31 mouse cellular contexts compared by ENCODE assay signal in the genomic region with DNA sequence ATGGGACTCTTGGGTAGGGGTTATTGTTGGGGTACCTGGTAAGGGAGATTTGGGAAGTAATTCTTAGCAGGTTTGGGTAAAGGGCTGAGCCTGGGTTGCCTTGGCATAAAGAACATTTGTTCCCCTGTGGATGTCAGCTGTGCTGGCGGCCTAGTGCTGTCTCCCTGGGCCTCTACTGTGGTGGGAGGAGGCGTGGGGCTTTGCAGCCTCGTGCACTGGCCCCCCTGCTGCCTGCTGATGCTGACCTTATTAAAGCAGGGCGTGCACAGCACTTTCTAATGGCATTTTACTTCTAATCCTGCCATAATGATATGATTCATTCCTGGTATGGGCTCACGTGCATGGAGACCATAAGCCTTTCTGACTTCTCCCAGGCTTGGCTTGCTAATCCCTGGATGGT. TPM values are rescaled to one million over a fixed set of nuclear protein-coding genes. Genes with fewer than 3 reads are reported as not detected.
DNase-seq lines count a peak whose midpoint lies in the region; ATAC-seq and TF ChIP-seq lines count a peak whose summit lies in the region.
"Had no signal": no experiment of that assay in that cellular context is flagged by ENCODE, and none has a peak within 500 bp of the region (broad histone marks: within the 10 kb centered on the region; RNA-seq: fewer than 3 reads in every experiment).

No protein-coding gene starts in this region.

- no peak overlapping the region for H3K9ac ChIP-seq in forebrain, postnatal 0 days
- no peak overlapping the region for H3K9ac ChIP-seq in midbrain, embryonic 11.5 days (ENCODE audit: low read length)
- H3K9ac ChIP-seq in midbrain, embryonic 16.5 days (ENCODE audit: low read depth, low read length): no peak overlapping the region
- no peak overlapping the region for H3K9ac ChIP-seq in midbrain, embryonic 14.5 days (replicated peaks; ENCODE audit: low read length)
- H3K9ac ChIP-seq: embryonic facial prominence, embryonic 13.5 days; heart, embryonic 12.5 days; liver, embryonic 14.5 days; neural tube, embryonic 12.5 days had no signal

- no peak for DNase-seq in forebrain, embryonic 10.5 days (ENCODE audit: extremely low spot score, low spot score)
- DNase-seq in forebrain, postnatal 0 days: no peak
- peak; percentile 23 for DNase-seq in midbrain, embryonic 11.5 days (ENCODE audit: low spot score, missing footprints)
- peak; percentile 33 for DNase-seq in midbrain, embryonic 14.5 days
- peak; percentile 40 for DNase-seq in retina, postnatal 7 days (ENCODE audit: low read depth, low spot score)
- DNase-seq in kidney, adult 2 months: no peak
- no peak for DNase-seq in neural tube, embryonic 10.5 days (ENCODE audit: extremely low spot score, low spot score)
- DNase-seq: adrenal gland, postnatal 10 days; cerebellum, adult 11-12 months; cerebellum, adult 9-11 months; embryo, embryonic 11 days; heart, adult 2 months; heart, postnatal 4 days; kidney, adult 18-20 months; kidney, postnatal 36 days; liver; lung, adult 2 months; lung, postnatal 10 days; right cerebral cortex, adult 18-20 months; spleen, adult 18-20 months; thymus, adult 18-20 months; thymus, postnatal 25 days had no signal

- no peaks in the 10 kb centered on the region for H3K27me3 ChIP-seq in forebrain, embryonic 10.5 days (ENCODE audit: poor library complexity, severe bottlenecking)
- H3K27me3 ChIP-seq in forebrain, postnatal 0 days (ENCODE audit: insufficient read depth, low read length): no peaks in the 10 kb centered on the region
- H3K27me3 ChIP-seq in midbrain, embryonic 11.5 days (ENCODE audit: control insufficient read depth, insufficient read depth, low read length): no peaks in the 10 kb centered on the region
- no peaks in the 10 kb centered on the region for H3K27me3 ChIP-seq in midbrain, embryonic 16.5 days (ENCODE audit: control insufficient read depth, insufficient read depth, low read depth, low read length)
- no peaks in the 10 kb centered on the region for H3K27me3 ChIP-seq in midbrain, embryonic 14.5 days (ENCODE audit: control insufficient read depth, insufficient read depth, low read length)
- no peaks in the 10 kb centered on the region for H3K27me3 ChIP-seq in kidney, adult 2 months (replicated peaks; ENCODE audit: control insufficient read depth, insufficient read depth, low read length)
- H3K27me3 ChIP-seq: embryonic facial prominence, embryonic 13.5 days; heart, embryonic 12.5 days; neural tube, embryonic 12.5 days had no signal

- no peak overlapping the region for H3K4me2 ChIP-seq in forebrain, postnatal 0 days (ENCODE audit: low read depth)
- H3K4me2 ChIP-seq in midbrain, embryonic 11.5 days: no peak overlapping the region
- H3K4me2 ChIP-seq in midbrain, embryonic 16.5 days (ENCODE audit: low read length): no peak overlapping the region
- H3K4me2 ChIP-seq in midbrain, embryonic 14.5 days (ENCODE audit: low read length): no peak overlapping the region
- H3K4me2 ChIP-seq: embryonic facial prominence, embryonic 13.5 days; heart, embryonic 12.5 days; neural tube, embryonic 12.5 days had no signal

- ATAC-seq in forebrain, postnatal 0 days: no peak
- ATAC-seq in midbrain, embryonic 11.5 days (ENCODE audit: low FRiP score): peak; percentile 55; the same call in 1 of the 2 replicates
- ATAC-seq in midbrain, embryonic 16.5 days: no peak; the same call in 1 of the 2 replicates
- 0 out of 2 replicates have a peak, but pooled peaks have one; percentile 34 for ATAC-seq in midbrain, embryonic 14.5 days (ENCODE audit: low FRiP score, low TSS enrichment)
- ATAC-seq: forebrain, embryonic 16.5 days had no signal

- whole genome bisulfite sequencing in forebrain, embryonic 10.5 days: 46% methylated on average over 5 of the region's 5 CpGs
- 37% methylated on average over 5 of the region's 5 CpGs for WGBS in forebrain, postnatal 0 days
- 42% methylated on average over 5 of the region's 5 CpGs for WGBS in midbrain, embryonic 11.5 days
- 36% methylated on average over 5 of the region's 5 CpGs for WGBS in midbrain, embryonic 16.5 days
- 44% methylated on average over 5 of the region's 5 CpGs for WGBS in midbrain, embryonic 14.5 days
- WGBS in kidney, adult 2 months: 83% methylated on average over 5 of the region's 5 CpGs

- no peak for TF ChIP-seq POLR2A in kidney, adult 2 months (IDR thresholded peaks at IDR 0.05; ENCODE audit: low read depth, low read length)

- no peak for TF ChIP-seq CTCF in forebrain, postnatal 0 days (IDR thresholded peaks at IDR 0.05; ENCODE audit: low read depth)
- TF ChIP-seq CTCF in kidney, adult 2 months (conservative IDR thresholded peaks at IDR 0.05; ENCODE audit: insufficient read depth, insufficient read length, low read depth, low read length): no peak

- peak overlapping the region; percentile 8; the same call in 1 of the 2 replicates for H3K27ac ChIP-seq in forebrain, embryonic 10.5 days
- no peak overlapping the region for H3K27ac ChIP-seq in forebrain, postnatal 0 days (ENCODE audit: low read depth, low read length)
- no peak overlapping the region for H3K27ac ChIP-seq in midbrain, embryonic 11.5 days (ENCODE audit: low read depth, low read length)
- H3K27ac ChIP-seq in midbrain, embryonic 16.5 days (ENCODE audit: low read length): no peak overlapping the region
- H3K27ac ChIP-seq in midbrain, embryonic 14.5 days (replicated peaks; ENCODE audit: low read depth, low read length): no peak overlapping the region
- H3K27ac ChIP-seq in kidney, adult 2 months (ENCODE audit: insufficient read depth, low read depth, low read length): no peak overlapping the region
- H3K27ac ChIP-seq: embryonic facial prominence, embryonic 13.5 days; heart, adult 2 months; layer of hippocampus, adult 2 months; liver, embryonic 14.5 days; macrophage; neural tube, embryonic 12.5 days had no signal

- H3K36me3 ChIP-seq in forebrain, embryonic 10.5 days (replicated peaks): peaks cover 67% of the 10 kb centered on the region
- peaks cover 10% of the 10 kb centered on the region for H3K36me3 ChIP-seq in forebrain, postnatal 0 days (ENCODE audit: insufficient read depth)
- peaks cover 3% of the 10 kb centered on the region; the same call in 1 of the 2 replicates for H3K36me3 ChIP-seq in midbrain, embryonic 11.5 days (ENCODE audit: control insufficient read depth, insufficient read depth, low read length)
- peaks cover 3% of the 10 kb centered on the region; the same call in 1 of the 2 replicates for H3K36me3 ChIP-seq in midbrain, embryonic 16.5 days (ENCODE audit: control insufficient read depth, insufficient read depth, low read length)
- peaks cover 2% of the 10 kb centered on the region for H3K36me3 ChIP-seq in midbrain, embryonic 14.5 days (ENCODE audit: control insufficient read depth, insufficient read depth, low read length)
- no peaks in the 10 kb centered on the region for H3K36me3 ChIP-seq in kidney, adult 2 months (ENCODE audit: control insufficient read depth, insufficient read depth, low read length)
- H3K36me3 ChIP-seq: neural tube, embryonic 12.5 days had no signal

- H3K4me1 ChIP-seq in forebrain, embryonic 10.5 days: peaks cover 11% of the 10 kb centered on the region; the same call in 1 of the 2 replicates
- no peaks in the 10 kb centered on the region for H3K4me1 ChIP-seq in forebrain, postnatal 0 days (ENCODE audit: insufficient read depth)
- H3K4me1 ChIP-seq in midbrain, embryonic 11.5 days (ENCODE audit: control insufficient read depth, insufficient read depth, low read length): no peaks in the 10 kb centered on the region; the same call in 1 of the 2 replicates
- no peaks in the 10 kb centered on the region for H3K4me1 ChIP-seq in midbrain, embryonic 16.5 days (ENCODE audit: control insufficient read depth, insufficient read depth, low read length)
- no peaks in the 10 kb centered on the region for H3K4me1 ChIP-seq in midbrain, embryonic 14.5 days (ENCODE audit: control insufficient read depth, insufficient read depth, low read length)
- H3K4me1 ChIP-seq in kidney, adult 2 months (ENCODE audit: control insufficient read depth, insufficient read depth, low read length): peaks cover 4% of the 10 kb centered on the region; the same call in 1 of the 2 replicates
- H3K4me1 ChIP-seq: neural tube, embryonic 12.5 days had no signal

- no peak overlapping the region for H3K4me3 ChIP-seq in forebrain, embryonic 10.5 days
- H3K4me3 ChIP-seq in forebrain, postnatal 0 days (ENCODE audit: low read depth, low read length): no peak overlapping the region
- H3K4me3 ChIP-seq in midbrain, embryonic 11.5 days (ENCODE audit: low read depth, low read length): no peak overlapping the region
- H3K4me3 ChIP-seq in midbrain, embryonic 16.5 days (ENCODE audit: low read depth, low read length): no peak overlapping the region
- H3K4me3 ChIP-seq in midbrain, embryonic 14.5 days (replicated peaks; ENCODE audit: low read depth, low read length): no peak overlapping the region
- no peak overlapping the region for H3K4me3 ChIP-seq in kidney, adult 2 months (ENCODE audit: insufficient read depth, low read depth, low read length)
- H3K4me3 ChIP-seq: embryonic facial prominence, embryonic 13.5 days; heart, adult 2 months; heart, embryonic 12.5 days; layer of hippocampus, adult 2 months; neural tube, embryonic 12.5 days had no signal

- peaks cover 9% of the 10 kb centered on the region for H3K9me3 ChIP-seq in forebrain, embryonic 10.5 days
- no peaks in the 10 kb centered on the region for H3K9me3 ChIP-seq in forebrain, postnatal 0 days (ENCODE audit: low read length)
- H3K9me3 ChIP-seq in midbrain, embryonic 11.5 days (ENCODE audit: control insufficient read depth, low read length): no peaks in the 10 kb centered on the region
- no peaks in the 10 kb centered on the region; the same call in 1 of the 2 replicates for H3K9me3 ChIP-seq in midbrain, embryonic 16.5 days (replicated peaks; ENCODE audit: control insufficient read depth, low read length, poor library complexity, severe bottlenecking)
- H3K9me3 ChIP-seq in midbrain, embryonic 14.5 days (ENCODE audit: control insufficient read depth, low read length): peaks cover 6% of the 10 kb centered on the region; the same call in 1 of the 2 replicates

RNA-seq across cellular contexts. Expression of a gene that starts 51.0 kb away (rescaled TPM):
- 0.65 and 0.93 TPM in 2 replicates for polyA plus RNA-seq in forebrain, embryonic 10.5 days (2016; fragmentation: Nextera tagmentation; extraction: Ambion mirVana)
- total RNA-seq in forebrain, postnatal 0 days (2014; rRNA removed): 10.3 and 13.0 TPM in 2 replicates
- 11.0 and 11.9 TPM in 2 replicates for polyA plus RNA-seq in forebrain, postnatal 0 days (2015; fragmentation: Nextera tagmentation; extraction: Ambion mirVana)
- polyA plus RNA-seq in midbrain, embryonic 11.5 days (2014; fragmentation: Nextera tagmentation; extraction: Ambion mirVana): 0.38 and 0.48 TPM in 2 replicates
- 4.8 and 5.4 TPM in 2 replicates for polyA plus RNA-seq in midbrain, embryonic 16.5 days (2015; fragmentation: Nextera tagmentation; extraction: Ambion mirVana)
- polyA plus RNA-seq in midbrain, embryonic 14.5 days (2014; fragmentation: Nextera tagmentation; extraction: Ambion mirVana): 0.22 and 1.3 TPM in 2 replicates
- polyA plus RNA-seq in kidney, adult 2 months (2012; rRNA removed): 1,148 and 1,467 TPM in 2 replicates
- total RNA-seq: CH12.LX had no signal
- polyA plus RNA-seq: macrophage had no signal

Comparison
In these comparisons a context has a peak if more than half of its experiments do, and no peak if none do; other contexts are left out.
1. ATAC-seq: peak in midbrain, embryonic 11.5 days (single experiment) and midbrain, embryonic 14.5 days (single experiment); none in forebrain, postnatal 0 days (single experiment) and midbrain, embryonic 16.5 days (single experiment).
2. DNase-seq: peak in midbrain, embryonic 11.5 days (single experiment), midbrain, embryonic 14.5 days (single experiment) and retina, postnatal 7 days (single experiment); none in forebrain, embryonic 10.5 days (single experiment), forebrain, postnatal 0 days (single experiment), kidney, adult 2 months (single experiment) and neural tube, embryonic 10.5 days (single experiment).
3. RNA of a gene that starts 51.0 kb away (polyA plus RNA-seq): 1,148 to 1,467 TPM in kidney, adult 2 months; 11.0 to 11.9 TPM in forebrain, postnatal 0 days, 4.8 to 5.4 TPM in midbrain, embryonic 16.5 days, 0.22 to 1.3 TPM in midbrain, embryonic 14.5 days, 0.65 to 0.93 TPM in forebrain, embryonic 10.5 days and 0.38 to 0.48 TPM in midbrain, embryonic 11.5 days; every median in the first group is over 10 times any median in the second.